Mouse (Mus musculus) lung, adult 18-20 months (tissue): Measurements from ENCODE around the gene Fat1.

Experiments used
- DNase-seq, 2 experiments: peaks; one replicate each; pipeline ENCODE4 v3.0.0; 2022; ENCODE audit warnings: mixed read lengths in 2 of 2

Fat1 gene

GRCm38 (mm10) chr8:44934850-44935497, at the start of gene Fat1:
Gene Fat1 (plus strand): TSS chr8:44935447.
- DNase-seq, result peak; percentile 91 to 94

GRCm38 (mm10) chr8:44894626-44895025, 40.6 kb upstream of the Fat1 start:
- no peak for DNase-seq

GRCm38 (mm10) chr8:44899575-44899991, 35.7 kb upstream of the Fat1 start:
- DNase-seq, result no peak

- no peak for DNase-seq
Observed at GRCm38 (mm10) chr8:44911126-44911903, 23.9 kb upstream of the Fat1 start.

DNA sequence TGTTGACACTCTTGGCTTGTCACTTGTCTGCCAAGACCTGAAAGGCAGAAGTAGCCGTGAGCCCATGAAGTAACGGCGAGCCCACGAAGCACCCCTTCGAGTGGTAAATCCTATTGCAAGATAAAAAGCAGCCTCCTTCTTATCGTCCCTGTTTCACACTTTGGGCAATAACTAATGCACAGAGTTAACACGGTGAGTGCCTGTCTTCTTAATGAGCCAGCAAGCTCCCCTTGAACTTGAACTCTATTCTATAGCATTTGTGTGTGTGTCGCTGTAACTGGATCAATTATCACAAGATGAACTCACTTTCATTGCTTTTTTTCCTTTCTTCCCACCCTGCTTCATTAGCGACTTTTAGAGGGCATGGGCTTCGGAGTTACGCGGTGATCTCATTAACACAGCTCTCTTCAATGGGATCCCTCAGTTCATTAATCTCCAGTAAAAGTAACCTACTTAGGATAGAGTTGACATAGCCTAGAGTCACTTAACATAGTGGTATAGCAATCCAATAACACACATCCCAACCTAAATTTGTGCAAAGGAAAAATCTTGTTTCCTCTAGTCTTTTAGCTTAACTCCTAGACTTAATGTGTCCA, 15.7 kb upstream of the Fat1 start:
- DNase-seq, result no peak

DNA sequence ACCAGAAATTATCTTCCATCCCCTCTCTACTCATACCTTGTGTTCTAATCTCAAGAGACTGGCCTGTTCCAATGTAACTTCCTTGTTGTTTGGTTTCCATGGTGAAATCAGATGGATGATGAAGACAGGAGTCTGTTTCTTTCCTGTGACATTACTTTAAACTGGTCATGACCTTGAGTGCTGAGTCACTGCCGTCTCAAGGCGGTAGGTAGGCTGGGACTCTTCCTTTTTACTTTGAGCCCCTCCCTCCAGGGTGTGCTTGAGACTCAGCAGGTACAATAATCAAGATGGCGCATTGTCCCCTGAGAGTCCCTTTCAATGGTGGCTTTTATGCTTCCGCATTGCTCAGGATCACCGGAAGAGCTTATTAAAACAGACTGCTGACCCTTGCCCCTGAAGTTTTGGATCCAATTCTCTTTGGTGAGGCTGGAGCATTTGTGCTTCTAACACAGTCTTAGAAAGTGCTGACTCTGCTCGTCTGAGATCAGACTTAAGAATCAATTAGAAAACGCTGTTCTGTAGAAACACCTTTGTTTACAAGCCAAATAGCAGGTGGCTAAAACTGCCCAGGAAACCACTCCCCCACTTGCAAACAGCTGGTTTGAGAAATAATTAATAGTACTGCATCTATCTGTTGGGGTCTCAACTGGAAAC, 14.7 kb upstream of the Fat1 start:
- no peak for DNase-seq

- DNase-seq, result no peak
Observed at GRCm38 (mm10) chr8:44924995-44925394, 10.3 kb upstream of the Fat1 start.

DNA sequence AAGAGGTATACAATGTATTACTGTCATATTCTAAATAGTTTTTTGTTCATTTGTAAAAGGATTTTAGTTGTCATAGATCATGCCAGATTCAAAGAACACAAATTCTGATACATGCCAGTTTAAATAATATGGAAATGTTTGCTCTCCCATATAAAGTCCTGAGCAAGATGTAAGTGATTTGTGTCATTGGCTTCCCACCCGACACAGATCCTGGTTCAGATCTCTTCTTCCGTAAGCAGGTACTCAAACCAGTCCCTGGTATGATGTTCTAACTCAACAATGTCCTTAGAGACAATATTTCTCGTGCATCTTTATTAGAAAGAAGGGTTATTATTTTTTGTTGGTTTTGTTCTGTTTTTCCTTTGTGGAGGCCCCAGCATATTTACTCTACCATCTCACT, 5.2 kb upstream of the Fat1 start:
- DNase-seq, result no peak

DNA sequence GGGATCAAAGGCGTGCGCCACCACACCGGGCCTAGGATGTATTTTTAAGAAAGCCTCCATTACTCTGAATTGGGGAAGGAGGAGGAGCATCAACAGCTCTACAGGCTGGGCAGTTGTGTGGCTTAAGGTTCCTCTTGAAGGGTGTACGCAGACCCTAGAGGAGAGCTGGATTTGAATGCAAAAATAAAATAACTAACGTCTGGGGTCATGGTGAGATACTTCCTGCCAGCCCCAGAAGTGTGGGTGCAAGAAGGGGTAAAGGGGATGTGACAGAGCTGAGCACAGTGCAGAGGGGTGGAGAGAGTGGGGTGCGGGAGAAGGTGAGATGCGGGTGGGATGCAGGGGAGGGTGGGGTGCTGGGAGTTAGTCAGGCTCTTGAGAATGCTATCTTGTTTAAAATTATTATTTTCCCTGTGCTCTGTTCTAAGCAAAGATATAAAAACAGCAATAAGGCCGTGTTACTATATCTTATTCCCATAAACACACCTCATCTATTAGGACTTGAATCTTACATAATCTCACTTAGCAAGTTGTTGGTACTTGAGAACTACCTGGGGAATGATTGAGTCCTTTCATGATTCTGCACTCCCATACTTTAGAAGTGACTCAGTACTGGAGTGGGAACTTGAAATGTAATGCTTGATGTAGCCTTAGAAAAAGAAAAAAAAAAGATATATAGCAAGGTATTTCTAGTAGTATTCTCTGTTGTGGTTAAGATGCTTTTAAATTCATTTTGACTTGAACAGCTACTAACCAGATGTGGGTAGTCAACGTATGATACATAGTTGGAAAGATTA, 2.5 kb upstream of the Fat1 start:
- DNase-seq, result no peak

- DNase-seq, result no peak
Observed at GRCm38 (mm10) chr8:44933478-44933877, 1.8 kb upstream of the Fat1 start.

DNA sequence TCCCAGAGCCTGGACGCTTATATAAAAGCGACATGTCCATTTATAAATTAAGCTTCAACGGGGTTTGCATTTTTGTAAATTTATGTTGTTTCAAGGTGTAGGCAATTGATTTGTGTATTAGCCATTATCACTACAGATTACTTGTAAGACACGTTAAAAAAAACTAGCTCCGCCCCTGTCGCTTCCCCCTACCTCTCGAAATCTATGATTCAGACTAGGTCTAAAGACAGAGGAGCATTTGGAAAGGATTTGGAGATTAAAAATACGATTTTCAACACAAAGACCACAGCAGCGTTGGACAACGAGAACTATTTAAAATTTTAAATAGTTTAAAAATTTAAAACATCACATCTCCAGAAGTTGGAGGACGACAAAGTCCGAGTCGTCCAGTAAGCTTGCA, 831 bp upstream of the Fat1 start:
- DNase-seq, result peak in 1 of 2 experiments; percentile 9

- DNase-seq, result peak; percentile 85 to 88
Observed at GRCm38 (mm10) chr8:44935741-44936140, 494 bp downstream of the Fat1 start.

- DNase-seq, result no peak
Observed at GRCm38 (mm10) chr8:44936481-44936961, 1.3 kb downstream of the Fat1 start.

- peak; percentile 68 to 77 for DNase-seq
Observed at GRCm38 (mm10) chr8:44937141-44937825, 2.0 kb downstream of the Fat1 start.

- peak; percentile 91 to 92 for DNase-seq
Observed at GRCm38 (mm10) chr8:44937905-44938642, 2.8 kb downstream of the Fat1 start.

DNA sequence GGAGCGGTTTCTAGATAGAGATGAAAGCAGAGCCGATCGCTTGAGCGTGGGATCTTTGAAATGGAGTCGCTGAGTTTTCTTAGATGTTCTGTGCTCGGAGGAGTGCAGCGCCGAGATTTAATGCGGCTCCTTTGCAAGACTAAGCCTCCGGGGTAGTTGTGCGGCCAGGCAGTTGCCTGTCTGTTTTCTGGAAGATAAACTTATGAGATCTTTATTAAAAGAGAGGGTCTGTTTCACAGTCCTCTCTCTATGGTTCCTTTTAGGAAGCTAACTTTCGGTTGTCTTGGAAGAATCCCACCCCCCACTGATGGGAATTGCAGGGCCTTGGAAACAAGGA, 3.4 kb downstream of the Fat1 start:
- DNase-seq, result no peak

GRCm38 (mm10) chr8:44945577-44945976, 10.3 kb downstream of the Fat1 start:
- DNase-seq, result peak in 1 of 2 experiments; percentile 13

DNA sequence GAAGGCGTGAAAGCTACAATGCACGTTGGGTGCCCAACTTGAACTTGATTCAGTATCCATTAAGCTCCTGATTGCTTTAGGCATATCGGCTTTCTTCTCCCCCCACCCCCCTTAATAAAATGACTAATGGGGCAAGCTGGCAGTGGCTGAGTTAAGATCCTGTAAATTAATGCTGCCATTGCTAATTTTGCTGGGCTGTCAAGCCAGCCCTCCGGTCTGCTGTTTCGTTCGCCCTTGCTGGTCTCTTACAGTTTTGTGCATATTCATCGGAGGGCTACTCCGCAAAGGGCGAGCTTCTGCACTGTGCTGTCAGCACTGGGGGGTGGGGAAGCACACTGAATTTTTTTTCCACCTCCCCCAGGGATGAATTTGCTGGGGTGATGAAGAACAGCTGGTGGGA, 13.3 kb downstream of the Fat1 start:
- DNase-seq, result no peak

DNA sequence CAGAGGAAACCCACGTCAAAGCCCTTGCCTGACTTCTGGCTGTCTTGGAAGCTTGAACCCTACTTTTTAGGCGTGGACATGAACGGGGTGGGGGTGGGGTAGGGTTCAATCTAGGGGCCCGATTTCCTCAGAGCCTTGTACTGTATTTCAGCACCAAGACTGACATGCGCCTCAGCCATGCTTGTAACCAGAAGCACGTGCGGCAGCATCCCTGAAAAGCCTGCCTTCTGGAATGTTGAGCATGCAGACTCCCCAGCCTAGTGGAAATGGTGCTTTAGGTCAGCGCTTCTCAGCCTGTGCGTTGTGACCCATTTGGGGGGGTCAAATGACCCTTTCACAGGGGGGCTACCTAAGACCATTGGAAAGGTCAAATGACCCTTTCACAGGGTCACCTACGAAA, 25.2 kb downstream of the Fat1 start:
- peak in 1 of 2 experiments; percentile 9 for DNase-seq

DNA sequence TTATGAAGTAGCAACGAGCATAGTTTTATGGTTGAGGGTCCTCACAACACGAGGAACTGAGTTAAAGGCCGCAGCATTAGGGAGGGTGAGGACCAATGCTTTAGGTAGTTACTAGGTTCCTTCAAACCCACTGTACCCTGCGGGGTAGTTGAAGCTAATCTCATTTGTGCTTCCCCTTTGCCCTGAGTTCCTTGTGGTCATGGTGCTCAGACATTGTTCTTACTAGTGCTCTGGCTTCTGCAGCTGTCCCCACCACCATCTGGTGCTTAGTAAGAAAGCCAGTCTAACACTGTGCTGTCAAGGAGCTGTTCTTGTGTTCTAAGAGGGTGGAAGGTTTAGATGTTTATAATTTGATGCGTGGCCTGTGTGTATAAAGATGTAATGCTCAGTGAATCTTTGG, 25.7 kb downstream of the Fat1 start:
- no peak for DNase-seq

GRCm38 (mm10) chr8:44961492-44961891, 26.2 kb downstream of the Fat1 start:
- DNase-seq, result no peak
